Mouse (Mus musculus): Measurements from ENCODE around the gene Mok.

DNA sequence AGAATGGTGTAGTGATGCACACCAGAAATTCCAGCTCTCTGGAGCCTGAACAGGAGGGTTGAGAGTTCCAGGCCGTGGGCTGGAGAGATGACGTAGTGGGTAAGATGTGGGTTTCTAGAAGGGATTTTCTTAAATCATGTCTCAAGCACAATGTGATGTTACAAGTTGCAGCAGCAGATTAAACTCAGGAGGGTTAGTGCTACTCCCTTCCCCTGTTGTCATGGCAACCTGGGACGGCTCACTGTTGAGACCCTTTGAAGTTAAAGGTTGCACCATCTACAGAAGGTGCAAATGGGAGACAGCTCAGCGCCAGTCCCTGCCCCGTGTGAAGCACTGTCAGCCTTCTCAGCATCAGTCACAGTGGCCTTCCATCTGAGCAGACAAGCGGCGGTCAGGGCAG is 20.5 kb upstream of the Mok start:
- TF ChIP-seq POLR2A (IDR thresholded peaks at IDR 0.05; ENCODE audit: extremely low read depth, insufficient read depth, low read length) (no peak), CTCF (IDR thresholded peaks at IDR 0.05; ENCODE audit: extremely low read depth, insufficient read depth, low read length) (no peak)

All from cortical plate, adult 2 months (tissue).